Mouse (Mus musculus): ENCODE data around the gene Spats2l. TPM values are rescaled to one million over a fixed set of nuclear protein-coding genes. Genes with fewer than 3 reads are reported as not detected.

Spats2l gene
- 11.0 and 11.9 TPM in 2 replicates for polyA plus RNA-seq (2012; rRNA removed)

DNA sequence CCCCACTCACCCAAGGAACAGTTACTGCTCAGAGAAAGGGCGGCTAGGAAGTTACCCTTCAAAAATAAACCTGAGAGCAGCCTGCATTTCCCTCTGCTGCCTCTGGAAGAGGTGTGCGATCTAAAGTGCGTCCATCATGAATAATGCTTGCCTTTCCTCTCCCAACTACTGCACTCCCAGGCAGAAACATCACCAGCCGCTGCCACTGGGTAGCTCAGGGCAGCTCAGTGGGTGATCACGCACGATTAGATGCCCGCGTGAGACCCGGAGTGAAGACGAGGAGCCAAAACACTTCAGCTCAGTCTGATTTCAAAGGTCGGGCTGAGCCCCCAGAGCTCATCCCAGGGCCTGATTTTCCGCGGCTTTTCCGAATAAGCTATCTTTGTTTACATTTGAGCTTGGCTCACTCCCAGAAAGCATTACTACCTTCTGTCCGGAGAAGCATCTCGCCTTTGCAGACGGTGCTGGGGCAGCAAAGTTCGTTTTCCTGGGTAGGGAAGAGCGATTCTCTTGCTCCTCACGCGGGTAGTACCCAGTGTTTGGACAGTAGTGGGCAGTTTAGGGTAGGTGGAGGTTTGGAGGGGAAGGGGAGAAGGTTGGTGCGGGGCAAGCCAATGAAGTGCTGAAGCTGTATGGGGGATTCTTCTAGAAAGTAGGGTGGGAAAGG lies at the start of gene Spats2l:
TSS of gene Spats2l (plus strand) at position 162 of the 667 bp plus-strand sequence.
- no peaks in the 10 kb centered on the region; the same call in none of the 2 replicates for H3K27me3 ChIP-seq (ENCODE audit: control insufficient read depth, insufficient read depth, low read length)
- TF ChIP-seq POLR2A (IDR thresholded peaks at IDR 0.05; ENCODE audit: borderline replicate concordance, insufficient read depth, low read length) (no peak), CTCF (IDR thresholded peaks at IDR 0.05; ENCODE audit: borderline replicate concordance, insufficient read depth, low read depth, low read length) (no peak)
- DNase-seq, result peak; percentile 7 to 31
- H3K4me1 ChIP-seq (ENCODE audit: control insufficient read depth, insufficient read depth, low read length), result no peaks in the 10 kb centered on the region
- no peak within 1 kb of the TSS for H3K27ac ChIP-seq (ENCODE audit: insufficient read depth, low read length)
- H3K4me3 ChIP-seq (replicated peaks; ENCODE audit: insufficient read depth, low read depth, low read length), result peak within 1 kb of the TSS; percentile 42
- 1% methylated on average over 22 of the region's 22 CpGs for WGBS

DNA sequence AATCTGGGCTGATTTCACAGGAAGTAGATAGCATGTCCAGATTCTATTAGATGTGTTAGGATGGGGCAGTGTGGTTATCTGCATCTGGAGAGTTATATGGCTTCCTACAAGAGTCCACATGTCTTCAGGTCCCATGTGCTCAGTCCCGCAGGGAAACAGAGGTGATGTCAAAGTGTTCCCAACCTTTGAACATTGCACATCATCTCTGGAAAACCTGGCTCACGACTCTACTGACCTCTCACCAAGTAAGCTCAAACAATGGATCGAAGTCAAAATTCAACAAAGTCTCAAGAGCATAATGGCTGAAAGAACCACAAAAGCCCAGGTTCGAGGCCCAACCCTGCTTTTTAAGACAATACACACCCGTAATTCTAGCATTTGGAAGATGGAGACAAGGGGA lies 48.7 kb upstream of the Spats2l start:
- H3K27me3 ChIP-seq (ENCODE audit: control insufficient read depth, insufficient read depth, low read length), result no peaks in the 10 kb centered on the region
- TF ChIP-seq POLR2A (IDR thresholded peaks at IDR 0.05; ENCODE audit: borderline replicate concordance, insufficient read depth, low read length), result no peak
- no peak for TF ChIP-seq CTCF (IDR thresholded peaks at IDR 0.05; ENCODE audit: borderline replicate concordance, insufficient read depth, low read depth, low read length)
- H3K4me1 ChIP-seq (ENCODE audit: control insufficient read depth, insufficient read depth, low read length), result no peaks in the 10 kb centered on the region
- no peak for DNase-seq
- H3K27ac ChIP-seq (ENCODE audit: insufficient read depth, low read length), result no peak overlapping the region
- H3K4me3 ChIP-seq (replicated peaks; ENCODE audit: insufficient read depth, low read depth, low read length), result no peak overlapping the region
- 91% methylated on average over 5 of the region's 5 CpGs for WGBS

DNA sequence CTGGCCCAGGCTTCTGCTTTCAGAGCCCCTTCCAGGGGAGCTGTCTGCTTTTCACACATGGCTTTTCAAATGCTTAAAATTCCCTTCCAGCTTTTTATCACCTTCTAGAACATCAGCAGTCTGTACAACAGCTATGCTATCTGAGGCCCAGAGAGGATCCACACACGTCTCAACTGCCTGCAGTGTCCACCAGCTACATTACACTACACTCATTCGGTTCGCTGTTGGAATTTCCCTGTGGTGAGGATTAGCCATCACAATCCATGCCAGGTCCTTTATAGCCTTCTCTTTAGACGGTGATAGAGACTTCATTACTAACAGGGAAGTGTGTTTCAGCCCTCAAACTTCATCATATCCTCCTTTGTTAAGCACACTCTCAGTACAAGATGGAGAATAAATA lies 38.1 kb upstream of the Spats2l start:
- no peaks in the 10 kb centered on the region for H3K27me3 ChIP-seq (ENCODE audit: control insufficient read depth, insufficient read depth, low read length)
- TF ChIP-seq POLR2A (IDR thresholded peaks at IDR 0.05; ENCODE audit: borderline replicate concordance, insufficient read depth, low read length), result no peak
- TF ChIP-seq CTCF (IDR thresholded peaks at IDR 0.05; ENCODE audit: borderline replicate concordance, insufficient read depth, low read depth, low read length), result no peak
- 27% methylated on average over 4 of the region's 4 CpGs for WGBS
- no peak overlapping the region for H3K27ac ChIP-seq (ENCODE audit: insufficient read depth, low read length)
- no peak overlapping the region for H3K4me3 ChIP-seq (replicated peaks; ENCODE audit: insufficient read depth, low read depth, low read length)
- DNase-seq, result no peak
- H3K4me1 ChIP-seq (ENCODE audit: control insufficient read depth, insufficient read depth, low read length), result no peaks in the 10 kb centered on the region

DNA sequence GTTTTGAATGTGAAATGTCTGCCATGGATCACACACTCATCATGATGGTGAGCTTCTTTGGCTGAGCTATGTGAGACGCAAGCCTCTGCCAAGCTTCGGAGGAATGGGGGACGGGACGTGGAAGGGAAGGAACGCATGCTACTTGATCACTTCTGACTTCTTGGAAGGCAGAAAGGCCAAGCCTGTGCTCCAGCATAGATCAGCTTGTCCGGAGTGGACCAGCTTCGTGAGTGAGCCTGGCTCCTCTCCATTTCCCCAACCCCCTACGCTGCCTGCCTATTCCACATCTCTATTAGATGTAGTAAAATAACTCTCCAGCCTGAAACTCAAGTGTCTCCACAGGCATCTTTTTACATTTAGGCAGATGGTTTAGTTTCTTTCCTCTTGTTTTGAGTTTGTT lies 32.2 kb upstream of the Spats2l start:
- no peak for DNase-seq
- Histone ChIP-seq H3K27ac (ENCODE audit: insufficient read depth, low read length) (no peak overlapping the region), H3K4me3 (replicated peaks; ENCODE audit: insufficient read depth, low read depth, low read length) (no peak overlapping the region), H3K27me3 (ENCODE audit: control insufficient read depth, insufficient read depth, low read length) (no peaks in the 10 kb centered on the region), H3K4me1 (ENCODE audit: control insufficient read depth, insufficient read depth, low read length) (no peaks in the 10 kb centered on the region)
- no peak for TF ChIP-seq CTCF (IDR thresholded peaks at IDR 0.05; ENCODE audit: borderline replicate concordance, insufficient read depth, low read depth, low read length)
- 28% methylated on average over 8 of the region's 8 CpGs for WGBS

DNA sequence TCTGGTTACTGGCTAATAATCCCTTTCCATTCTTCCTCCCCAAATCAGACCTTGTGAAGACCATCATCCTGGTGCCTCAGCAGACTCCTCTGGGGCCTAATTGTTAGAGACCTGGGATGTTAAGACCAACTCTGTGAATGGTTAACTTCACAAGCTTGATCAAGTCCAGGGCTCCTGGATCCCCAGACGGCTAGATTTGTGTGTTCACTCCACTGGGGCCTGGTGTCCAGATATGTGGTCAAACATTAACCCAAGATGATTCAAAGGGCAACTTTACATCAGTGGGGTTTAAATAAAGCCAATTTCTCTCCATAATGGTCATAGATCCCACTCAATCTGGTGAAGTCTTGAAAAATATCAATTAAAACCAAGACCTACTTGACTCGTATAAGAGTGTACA lies 31.7 kb upstream of the Spats2l start:
- no peaks in the 10 kb centered on the region for H3K4me1 ChIP-seq (ENCODE audit: control insufficient read depth, insufficient read depth, low read length)
- TF ChIP-seq CTCF (IDR thresholded peaks at IDR 0.05; ENCODE audit: borderline replicate concordance, insufficient read depth, low read depth, low read length), result no peak
- TF ChIP-seq POLR2A (IDR thresholded peaks at IDR 0.05; ENCODE audit: borderline replicate concordance, insufficient read depth, low read length), result no peak
- 92% methylated on average over 2 of the region's 2 CpGs for WGBS

DNA sequence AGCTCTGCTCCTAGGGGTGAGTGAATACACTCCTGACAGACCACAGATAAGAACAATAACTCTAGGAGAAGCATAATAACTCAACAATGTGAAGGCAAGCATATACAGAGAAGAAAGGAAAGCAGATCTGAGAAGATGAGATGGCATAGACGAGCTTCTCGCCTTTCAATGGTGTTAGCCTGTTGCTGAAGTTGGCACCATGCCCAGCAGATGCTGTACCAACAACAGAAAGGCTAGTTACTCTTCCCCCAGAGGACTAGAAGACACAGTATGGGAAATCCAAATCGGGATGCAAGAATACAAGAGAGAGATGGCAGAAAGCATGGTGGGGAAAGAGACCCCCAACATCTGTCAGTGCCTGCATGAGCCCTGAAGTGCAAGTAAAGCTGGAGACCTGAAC lies 22.2 kb upstream of the Spats2l start:
- WGBS, result 15% methylated on average over 3 of the region's 3 CpGs

More for the DNA sequence above, 31.7 kb upstream of the Spats2l start:
- DNase-seq, result no peak
- H3K4me3 ChIP-seq (replicated peaks; ENCODE audit: insufficient read depth, low read depth, low read length), result no peak overlapping the region
- no peak overlapping the region for H3K27ac ChIP-seq (ENCODE audit: insufficient read depth, low read length)
- no peaks in the 10 kb centered on the region for H3K27me3 ChIP-seq (ENCODE audit: control insufficient read depth, insufficient read depth, low read length)

DNA sequence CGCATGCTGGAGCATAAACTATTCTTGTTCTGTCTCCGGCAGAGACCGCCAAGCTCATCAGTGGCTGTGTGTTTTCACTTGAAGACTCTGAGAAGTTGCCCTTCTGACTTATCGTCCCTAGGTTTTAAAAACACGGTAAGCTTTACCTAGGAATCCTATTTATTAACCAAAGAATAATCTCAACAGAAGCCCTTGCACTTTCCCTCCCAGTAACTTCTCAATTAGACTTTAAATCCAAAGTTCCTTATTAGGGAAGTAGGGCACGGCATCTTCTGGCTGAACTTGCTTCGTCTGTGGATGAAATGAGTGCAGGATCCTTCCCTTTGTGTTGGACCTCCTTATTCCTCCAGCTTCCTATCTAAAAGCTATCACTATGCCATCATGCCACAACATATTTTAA lies 7.6 kb upstream of the Spats2l start:
- no peaks in the 10 kb centered on the region for H3K4me1 ChIP-seq (ENCODE audit: control insufficient read depth, insufficient read depth, low read length)
- H3K27ac ChIP-seq (ENCODE audit: insufficient read depth, low read length), result no peak overlapping the region
- no peak for DNase-seq
- no peak overlapping the region for H3K4me3 ChIP-seq (replicated peaks; ENCODE audit: insufficient read depth, low read depth, low read length)
- 86% methylated on average over 7 of the region's 7 CpGs for WGBS
- no peaks in the 10 kb centered on the region for H3K27me3 ChIP-seq (ENCODE audit: control insufficient read depth, insufficient read depth, low read length)
- TF ChIP-seq CTCF (IDR thresholded peaks at IDR 0.05; ENCODE audit: borderline replicate concordance, insufficient read depth, low read depth, low read length) (no peak), POLR2A (IDR thresholded peaks at IDR 0.05; ENCODE audit: borderline replicate concordance, insufficient read depth, low read length) (no peak)

More for the DNA sequence above, 22.2 kb upstream of the Spats2l start:
- Histone ChIP-seq H3K4me1 (ENCODE audit: control insufficient read depth, insufficient read depth, low read length) (no peaks in the 10 kb centered on the region), H3K4me3 (replicated peaks; ENCODE audit: insufficient read depth, low read depth, low read length) (no peak overlapping the region), H3K27ac (ENCODE audit: insufficient read depth, low read length) (no peak overlapping the region), H3K27me3 (ENCODE audit: control insufficient read depth, insufficient read depth, low read length) (no peaks in the 10 kb centered on the region)
- DNase-seq, result no peak
- TF ChIP-seq POLR2A (IDR thresholded peaks at IDR 0.05; ENCODE audit: borderline replicate concordance, insufficient read depth, low read length), result no peak
- TF ChIP-seq CTCF (IDR thresholded peaks at IDR 0.05; ENCODE audit: borderline replicate concordance, insufficient read depth, low read depth, low read length), result no peak

DNA sequence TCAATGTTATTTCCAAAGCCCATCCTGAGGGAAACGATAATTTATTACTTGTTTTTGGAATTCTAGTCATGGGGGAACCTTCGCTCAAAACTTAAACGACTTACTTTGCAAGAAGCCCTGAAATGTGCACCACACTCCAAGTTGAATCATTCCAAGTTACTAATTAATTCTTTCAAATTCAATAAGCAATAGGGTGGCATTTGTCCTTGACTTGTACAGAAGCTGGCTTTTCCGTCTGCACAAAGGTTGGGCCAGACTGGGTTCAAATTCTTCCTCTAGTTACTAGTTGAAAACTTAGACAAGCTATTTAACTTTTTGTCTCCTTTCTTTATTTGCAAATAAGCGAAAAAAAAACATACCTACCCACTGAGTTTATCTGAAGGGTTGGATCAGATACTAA lies 636 bp upstream of the Spats2l start:
- Histone ChIP-seq H3K4me3 (replicated peaks; ENCODE audit: insufficient read depth, low read depth, low read length) (no peak overlapping the region), H3K27ac (ENCODE audit: insufficient read depth, low read length) (no peak overlapping the region), H3K27me3 (ENCODE audit: control insufficient read depth, insufficient read depth, low read length) (no peaks in the 10 kb centered on the region; the same call in none of the 2 replicates), H3K4me1 (ENCODE audit: control insufficient read depth, insufficient read depth, low read length) (no peaks in the 10 kb centered on the region)
- DNase-seq, result no peak
- WGBS, result 95% methylated on average over 5 of the region's 5 CpGs
- no peak for TF ChIP-seq CTCF (IDR thresholded peaks at IDR 0.05; ENCODE audit: borderline replicate concordance, insufficient read depth, low read depth, low read length)
- no peak for TF ChIP-seq POLR2A (IDR thresholded peaks at IDR 0.05; ENCODE audit: borderline replicate concordance, insufficient read depth, low read length)

All from cerebellum, adult 2 months (tissue).